Mouse (Mus musculus) induced T-regulatory cell, adult 2 months (primary cell): Measurements from ENCODE around the gene Acss2.
"Not testable (repeated sequence)": the region's sequence is repeated elsewhere in the genome, so short reads cannot be mapped to it uniquely, and the experiment has no call there.

Experiments
- DNase-seq: peaks from one replicate; pipeline ENCODE4 v3.0.0-alpha.2; 2012; ENCODE audit warnings: low read depth

Acss2 gene

GRCm38 (mm10) chr2:155590876-155591275, 73.1 kb downstream of the Acss2 start:
- DNase-seq: no peak

- no peak for DNase-seq
These were observed 73.9 kb downstream of the Acss2 start for GRCm38 (mm10) chr2:155591676-155592075.

GRCm38 (mm10) chr2:155592137-155592853, 74.5 kb downstream of the Acss2 start, which contains the start of gene Gss:
TSS of gene Gss (minus strand) at chr2:155592810.
- DNase-seq: peak; percentile 94

GRCm38 (mm10) chr2:155592854-155593283, 75.1 kb downstream of the Acss2 start:
- no peak for DNase-seq

GRCm38 (mm10) chr2:155595516-155595915, 77.8 kb downstream of the Acss2 start:
- DNase-seq: no peak

GRCm38 (mm10) chr2:155603707-155604106, 86.0 kb downstream of the Acss2 start:
- no peak for DNase-seq

GRCm38 (mm10) chr2:155604560-155605235, 87.0 kb downstream of the Acss2 start:
- DNase-seq: no peak

GRCm38 (mm10) chr2:155605236-155605589, 87.5 kb downstream of the Acss2 start:
- DNase-seq: not testable (repeated sequence)

GRCm38 (mm10) chr2:155606360-155606759, 88.6 kb downstream of the Acss2 start:
- no peak for DNase-seq

- DNase-seq: no peak
These were observed 93.2 kb downstream of the Acss2 start, which contains the start of gene Myh7b for GRCm38 (mm10) chr2:155610978-155611377. TSS of gene Myh7b (plus strand) at chr2:155611212.

- DNase-seq: no peak
These were observed 94.2 kb downstream of the Acss2 start for GRCm38 (mm10) chr2:155611834-155612550.

- DNase-seq: peak; percentile 86
These were observed 95.6 kb downstream of the Acss2 start for GRCm38 (mm10) chr2:155613326-155613755.

GRCm38 (mm10) chr2:155613953-155614352, 96.2 kb downstream of the Acss2 start:
- DNase-seq: no peak

- DNase-seq: no peak
These were observed 99.2 kb downstream of the Acss2 start for GRCm38 (mm10) chr2:155616971-155617370.

GRCm38 (mm10) chr2:155619817-155620216, 102.1 kb downstream of the Acss2 start:
- DNase-seq: peak; percentile 85

GRCm38 (mm10) chr2:155622606-155623005, 104.9 kb downstream of the Acss2 start:
- DNase-seq: no peak

GRCm38 (mm10) chr2:155623996-155624395, 106.2 kb downstream of the Acss2 start:
- DNase-seq: no peak

GRCm38 (mm10) chr2:155624730-155625129, 107.0 kb downstream of the Acss2 start:
- peak; percentile 86 for DNase-seq

GRCm38 (mm10) chr2:155626277-155626676, 108.5 kb downstream of the Acss2 start:
- no peak for DNase-seq

- peak; percentile 83 for DNase-seq
These were observed 109.4 kb downstream of the Acss2 start for GRCm38 (mm10) chr2:155627030-155627738.

- DNase-seq: no peak
These were observed 110.4 kb downstream of the Acss2 start for GRCm38 (mm10) chr2:155628112-155628511.

- no peak for DNase-seq
These were observed 110.8 kb downstream of the Acss2 start for GRCm38 (mm10) chr2:155628519-155628918.
